Mouse (Mus musculus) urinary bladder, postnatal 10 days (tissue): ENCODE measurements around the gene Uap1l1.

ENCODE experiments used
- DNase-seq: peaks from one replicate; pipeline ENCODE4 v3.0.0; 2022; ENCODE audit warnings: low spot score

The Uap1l1 gene

GRCm38 (mm10) chr2:25371764-25372643 lies 6.5 kb upstream of the Uap1l1 start, which contains the start of gene Sapcd2:
TSS of gene Sapcd2 (plus strand) at chr2:25372321.
- no peak for DNase-seq

GRCm38 (mm10) chr2:25369996-25370395 lies 4.5 kb upstream of the Uap1l1 start:
- no peak for DNase-seq

GRCm38 (mm10) chr2:25364761-25365090 lies 756 bp downstream of the Uap1l1 start:
- DNase-seq, result no peak

- DNase-seq, result no peak
Measured at GRCm38 (mm10) chr2:25364313-25364712, 1.2 kb downstream of the Uap1l1 start.

GRCm38 (mm10) chr2:25363478-25364178 lies 1.9 kb downstream of the Uap1l1 start:
- DNase-seq, result no peak

- no peak for DNase-seq
Measured at GRCm38 (mm10) chr2:25359848-25360247, 5.6 kb downstream of the Uap1l1 start.

- DNase-seq, result no peak
Measured at GRCm38 (mm10) chr2:25356208-25357079, 9.0 kb downstream of the Uap1l1 start, which contains the start of gene Dpp7. TSS of gene Dpp7 (minus strand) at chr2:25356359.

- no peak for DNase-seq
Measured at GRCm38 (mm10) chr2:25355419-25356066, 9.9 kb downstream of the Uap1l1 start.

GRCm38 (mm10) chr2:25354211-25354610 lies 11.3 kb downstream of the Uap1l1 start:
- no peak for DNase-seq

GRCm38 (mm10) chr2:25350701-25351100 lies 14.8 kb downstream of the Uap1l1 start:
- DNase-seq, result no peak

GRCm38 (mm10) chr2:25349499-25349898 lies 16.0 kb downstream of the Uap1l1 start:
- no peak for DNase-seq

GRCm38 (mm10) chr2:25348162-25348561 lies 17.3 kb downstream of the Uap1l1 start:
- no peak for DNase-seq

- no peak for DNase-seq
Measured at GRCm38 (mm10) chr2:25338303-25338702, 27.2 kb downstream of the Uap1l1 start.

- no peak for DNase-seq
Measured at GRCm38 (mm10) chr2:25333569-25333968, 31.9 kb downstream of the Uap1l1 start.

- peak; percentile 97 for DNase-seq
Measured at GRCm38 (mm10) chr2:25332286-25333160, 33.0 kb downstream of the Uap1l1 start, which contains the start of gene Man1b1. TSS of gene Man1b1 (plus strand) at chr2:25332338.

GRCm38 (mm10) chr2:25331470-25331869 lies 34.0 kb downstream of the Uap1l1 start:
- no peak for DNase-seq

- no peak for DNase-seq
Measured at GRCm38 (mm10) chr2:25328440-25328839, 37.0 kb downstream of the Uap1l1 start.

- no peak for DNase-seq
Measured at GRCm38 (mm10) chr2:25326036-25326435, 39.4 kb downstream of the Uap1l1 start.

- no peak for DNase-seq
Measured at GRCm38 (mm10) chr2:25320084-25320483, 45.4 kb downstream of the Uap1l1 start.

GRCm38 (mm10) chr2:25318971-25319773 lies 46.3 kb downstream of the Uap1l1 start, which contains the start of gene Grin1:
TSS of gene Grin1 (minus strand) at chr2:25319187.
- DNase-seq, result no peak
